Mouse (Mus musculus) ES-Bruce4 (cell line): Measurements from ENCODE around the gene Prss45.

Experiments used
- CTCF ChIP-seq: IDR thresholded peaks from one replicate; pipeline ENCODE4 v1.8.1; 2011; ENCODE audit warnings: low read depth, low read length
- EP300 ChIP-seq: IDR thresholded peaks from 2 replicates; pipeline ENCODE4 v1.6.1; 2011; ENCODE audit warnings: low read depth, low read length; ENCODE audit not compliant: insufficient read depth
- POLR2A ChIP-seq: IDR thresholded peaks from one replicate; pipeline ENCODE4 v1.8.1; 2011; ENCODE audit warnings: low read length; ENCODE audit not compliant: insufficient read depth

DNA sequence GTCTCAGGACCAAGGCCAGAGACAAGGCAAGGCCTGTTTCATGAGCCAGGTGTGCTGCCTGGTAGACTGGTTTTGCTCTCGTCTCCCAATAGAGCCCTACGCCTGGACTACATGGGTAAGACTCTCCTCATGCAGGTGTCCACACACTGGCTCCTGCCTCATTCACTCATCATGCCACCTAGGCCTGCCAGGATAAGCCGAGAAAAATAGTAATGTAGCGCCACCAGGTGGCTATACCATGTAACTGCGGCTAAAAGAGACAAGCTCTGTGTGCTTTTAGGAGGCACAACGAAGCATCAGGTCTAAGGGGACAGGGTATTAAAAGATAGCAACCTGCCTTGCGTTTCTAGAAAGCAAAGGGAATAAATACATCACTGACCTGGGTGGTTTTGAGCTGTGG is 36.6 kb downstream of the Prss45 start:
- TF ChIP-seq POLR2A (no peak), CTCF (peak; percentile 56), EP300 (no peak)
